Mouse (Mus musculus) retina, postnatal 1 day (tissue): ENCODE measurements around the gene Ptprk.
A peak's percentile ranks its signal among the peaks of the same experiment; 100 is the strongest.

Source experiments
- DNase-seq: peaks from one replicate; pipeline ENCODE4 v3.0.0-alpha.2; 2012

Ptprk gene

GRCm38 (mm10) chr10:28306451-28307086 is 231.9 kb downstream of the Ptprk start:
- DNase-seq = no peak

DNA sequence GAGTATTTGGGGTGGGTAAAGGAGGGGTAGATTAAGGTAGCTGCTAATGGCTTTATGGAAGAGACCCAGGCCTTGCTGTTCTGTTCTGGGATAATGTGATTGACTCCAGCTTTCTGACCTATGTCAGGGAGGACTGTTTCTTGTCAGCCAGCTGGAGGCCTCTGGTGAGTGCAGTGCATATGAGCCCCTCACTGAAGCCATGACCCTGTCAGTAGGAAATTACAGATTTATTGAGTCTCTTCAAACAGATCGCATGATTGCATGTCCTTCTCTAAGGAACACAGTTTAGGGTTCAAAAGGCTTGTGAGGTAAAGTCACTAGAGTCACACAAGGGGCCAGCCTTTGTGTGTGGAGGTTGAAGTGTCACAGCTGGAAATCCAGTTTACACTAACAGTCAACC is 236.7 kb downstream of the Ptprk start:
- no peak for DNase-seq

- DNase-seq = no peak
Observed at GRCm38 (mm10) chr10:28322995-28323394, 248.4 kb downstream of the Ptprk start.

DNA sequence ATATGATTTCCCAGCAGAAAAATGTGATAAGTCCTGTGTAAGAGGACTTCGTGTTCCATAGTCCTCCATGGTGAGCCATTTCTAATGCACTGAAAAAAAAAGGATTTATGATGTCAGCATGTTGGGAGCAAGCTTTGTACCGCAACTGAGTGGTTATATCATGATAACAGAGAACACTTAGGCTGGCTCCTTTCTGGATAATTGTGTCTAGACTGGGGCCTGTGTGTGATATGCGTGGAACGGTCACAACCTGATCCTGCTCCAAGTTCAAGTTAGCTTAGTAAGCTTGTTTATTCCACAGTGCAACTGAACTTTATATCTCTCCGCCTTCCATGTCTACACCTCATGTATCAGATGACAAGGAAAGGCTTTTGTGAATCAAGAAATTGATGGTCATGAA is 260.6 kb downstream of the Ptprk start:
- no peak for DNase-seq

- DNase-seq = no peak
Observed at GRCm38 (mm10) chr10:28338536-28338935, 263.9 kb downstream of the Ptprk start.

DNA sequence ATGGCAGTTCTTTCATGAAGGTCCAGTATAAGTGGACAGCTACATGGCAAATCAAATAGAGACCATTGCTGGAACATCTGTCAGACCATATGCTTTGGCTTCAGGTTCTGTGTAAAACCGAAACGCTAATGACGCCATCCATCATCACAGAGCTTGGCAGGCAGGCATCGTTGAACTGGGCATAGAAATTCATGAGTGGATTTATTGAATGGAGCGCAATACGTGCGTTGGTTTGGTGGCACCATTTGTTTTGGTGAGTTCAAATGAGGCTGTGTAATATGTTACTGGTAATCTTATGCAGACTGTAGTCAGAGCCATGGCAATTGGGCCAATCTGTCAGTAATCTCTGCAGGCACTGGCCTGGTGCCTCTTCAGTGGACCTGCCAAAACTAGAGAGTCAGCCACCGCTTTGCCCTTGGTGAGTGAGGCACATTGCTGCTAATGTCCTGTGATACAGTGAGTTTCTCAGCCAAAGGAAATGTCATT is 270.6 kb downstream of the Ptprk start:
- DNase-seq = no peak

DNA sequence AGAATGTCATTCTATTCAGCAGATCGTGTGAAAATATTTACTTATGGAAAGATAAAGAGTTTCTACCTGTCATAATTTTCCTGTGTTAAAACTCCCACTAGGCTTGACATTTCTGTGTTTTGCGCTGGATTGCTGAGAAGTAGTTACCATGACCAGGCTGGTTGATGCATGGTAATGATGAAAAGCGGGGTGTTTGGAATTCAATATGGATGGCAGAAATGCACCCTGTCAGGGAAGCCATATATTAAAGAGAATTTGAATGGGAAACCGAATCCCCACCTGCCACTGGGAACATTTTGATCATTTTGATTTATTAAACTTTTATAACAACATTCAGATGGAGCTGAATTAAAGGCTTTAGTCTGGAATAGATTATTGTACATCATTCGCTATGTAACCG is 290.7 kb downstream of the Ptprk start:
- DNase-seq = no peak

- no peak for DNase-seq
Observed at GRCm38 (mm10) chr10:28366065-28366677, 291.6 kb downstream of the Ptprk start.

- no peak for DNase-seq
Observed at GRCm38 (mm10) chr10:28369808-28370207, 295.2 kb downstream of the Ptprk start.

GRCm38 (mm10) chr10:28374874-28375273 is 300.3 kb downstream of the Ptprk start:
- no peak for DNase-seq

DNA sequence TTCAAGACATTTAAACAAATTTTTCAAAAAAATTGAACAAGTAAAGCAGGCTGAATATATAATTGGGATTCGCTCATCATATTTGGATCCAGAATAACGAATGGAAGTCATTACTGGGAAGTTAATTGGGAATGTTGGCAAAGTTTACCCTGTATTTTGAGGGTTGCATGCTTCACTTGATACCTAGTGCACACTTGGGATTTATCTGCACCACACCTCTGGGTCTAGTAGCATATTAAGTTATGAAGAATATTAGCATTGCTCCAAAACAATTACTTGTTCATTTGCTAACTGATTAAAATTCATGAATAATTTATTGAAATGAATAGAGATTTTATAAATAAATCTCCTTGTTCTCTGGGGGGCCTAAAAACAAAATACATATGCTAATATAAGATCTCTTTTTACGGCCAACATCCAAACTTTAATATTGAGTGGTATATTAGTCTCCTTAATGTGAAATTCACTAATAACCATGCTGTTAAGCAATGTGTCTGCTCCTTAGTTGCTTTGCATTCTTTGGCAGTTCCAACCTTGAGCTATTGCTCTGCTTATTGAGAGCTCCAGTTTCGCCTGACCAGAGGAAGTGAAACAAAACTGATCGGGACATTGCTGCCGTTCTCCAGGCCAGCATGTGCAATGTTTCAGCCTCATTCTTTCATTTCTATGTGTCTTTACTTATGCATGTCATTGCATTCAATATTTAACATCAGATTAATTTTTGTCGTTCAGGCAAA is 305.3 kb downstream of the Ptprk start:
- DNase-seq = no peak

DNA sequence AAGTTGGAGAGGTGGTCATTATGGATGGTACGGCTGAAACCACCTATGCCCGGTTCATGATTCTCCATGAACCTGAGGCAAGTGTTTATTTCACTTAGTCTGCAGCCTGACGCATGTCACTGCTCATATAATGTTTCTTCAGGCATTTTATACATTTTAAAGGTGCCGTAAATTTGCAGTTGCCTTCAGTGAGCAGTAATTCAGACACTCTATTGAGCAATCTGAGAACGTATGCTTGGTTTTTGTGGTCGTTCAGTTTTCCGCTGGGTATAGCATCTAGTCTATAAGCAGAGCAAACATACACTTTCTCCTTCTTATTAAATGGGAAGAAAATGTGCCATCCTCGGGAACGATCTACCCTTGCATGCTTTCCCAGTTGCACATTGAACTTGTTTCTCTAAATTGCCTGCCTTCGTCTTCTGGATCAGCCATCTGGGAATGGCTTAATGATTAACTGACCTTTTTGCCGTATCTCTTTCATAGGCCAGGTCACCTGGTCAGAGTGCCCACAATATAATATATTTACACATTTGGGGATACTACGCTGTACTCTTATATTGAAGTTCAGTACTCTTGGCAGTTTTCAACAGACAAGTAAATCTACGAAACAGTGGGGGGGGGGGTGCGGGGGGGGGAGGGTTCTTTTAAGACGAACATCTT is 313.1 kb downstream of the Ptprk start:
- no peak for DNase-seq

DNA sequence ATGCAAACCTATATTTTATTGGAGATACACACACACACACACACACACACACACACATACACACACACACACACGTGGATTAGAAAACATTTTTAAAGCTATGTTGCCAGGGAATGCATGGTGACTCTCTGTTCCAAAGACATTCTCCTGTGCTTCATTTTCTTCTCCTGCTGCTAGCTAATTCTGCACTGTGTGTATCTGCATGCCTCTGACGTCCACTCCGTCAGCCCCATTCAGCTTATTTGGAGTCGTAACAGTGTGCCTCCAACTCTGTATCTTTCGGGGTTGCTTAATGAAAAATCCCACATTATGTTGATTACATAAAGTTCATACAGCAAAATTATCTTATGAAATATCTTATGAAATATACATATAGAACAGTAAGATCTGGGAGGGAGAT is 316.5 kb downstream of the Ptprk start:
- no peak for DNase-seq

DNA sequence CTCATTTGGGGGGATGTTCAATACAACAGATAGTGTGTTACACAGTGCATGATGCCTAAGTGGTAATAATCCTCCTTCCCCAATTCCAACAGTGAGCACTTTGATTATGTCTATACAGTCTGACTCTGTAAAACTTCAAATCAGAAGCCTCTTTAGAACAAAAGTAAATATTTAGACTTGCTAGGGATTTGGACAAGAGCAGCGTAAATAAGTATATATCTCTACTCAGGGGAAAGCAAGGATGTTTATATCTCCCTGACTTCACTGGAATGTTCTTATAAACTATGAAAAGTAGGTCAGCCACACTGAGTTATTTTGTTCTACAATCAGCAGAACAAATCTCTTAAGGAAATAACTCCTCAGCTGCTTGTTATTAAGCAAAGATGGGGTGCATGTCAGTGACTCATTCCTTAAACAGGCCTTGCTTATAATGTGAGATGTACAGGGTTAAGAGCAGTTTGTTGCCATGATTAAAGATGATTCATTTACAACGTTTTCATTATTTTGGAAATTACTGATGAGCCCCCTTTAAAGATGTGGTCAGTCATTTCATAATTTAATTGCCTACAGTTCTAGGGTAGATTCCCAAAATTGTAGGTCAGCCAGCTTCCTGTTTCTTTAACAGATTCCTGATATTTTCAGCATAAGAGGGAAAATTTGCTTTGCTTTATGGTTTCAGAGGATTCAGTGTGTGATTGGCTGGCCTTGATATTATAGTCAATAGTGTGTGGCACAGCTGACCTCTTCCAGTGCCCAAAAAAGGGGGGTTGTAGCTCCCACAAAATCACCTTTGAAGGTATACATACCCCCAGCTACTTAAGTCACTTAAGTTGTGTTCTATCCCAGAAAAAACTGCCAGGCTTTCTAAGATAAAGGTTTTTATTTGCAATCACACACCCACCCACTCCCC is 321.2 kb downstream of the Ptprk start:
- DNase-seq = no peak

DNA sequence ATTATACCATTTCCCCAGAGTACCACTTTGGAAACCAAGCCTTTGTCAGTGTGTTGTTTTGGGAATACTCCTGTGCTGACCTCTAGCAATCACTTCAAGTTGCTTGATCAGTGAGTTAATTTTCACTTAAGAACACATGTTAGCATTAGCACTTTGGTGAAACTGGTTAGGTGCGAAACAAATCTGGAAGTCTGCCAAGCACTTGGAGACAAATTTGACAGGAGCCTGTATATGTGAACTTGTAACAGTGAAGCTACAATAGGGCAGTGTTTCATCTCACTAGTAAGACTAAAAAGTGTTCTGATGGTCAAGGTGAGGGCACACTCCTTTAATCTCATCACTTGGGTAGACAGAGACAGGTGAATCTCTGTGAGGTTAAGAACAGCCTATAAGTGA is 321.9 kb downstream of the Ptprk start:
- no peak for DNase-seq

DNA sequence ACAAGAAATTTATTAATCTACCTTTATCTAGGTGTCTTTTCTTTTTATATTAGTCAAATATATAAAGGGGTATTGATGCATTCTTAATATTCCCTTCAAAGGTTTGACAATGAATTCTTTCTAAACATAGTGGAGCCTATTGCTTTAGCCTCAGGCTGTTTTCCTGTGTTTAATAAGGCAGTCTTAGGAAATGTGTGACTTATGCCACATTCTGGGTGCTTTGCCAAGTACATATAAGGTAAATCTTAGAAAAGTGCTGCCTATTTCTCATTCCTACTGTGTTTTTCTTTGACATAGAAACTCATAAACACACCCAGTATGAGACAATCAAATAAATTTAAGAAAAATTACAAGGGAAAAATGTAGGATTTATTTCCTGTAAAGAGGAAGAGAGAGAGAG is 327.2 kb downstream of the Ptprk start:
- no peak for DNase-seq

DNA sequence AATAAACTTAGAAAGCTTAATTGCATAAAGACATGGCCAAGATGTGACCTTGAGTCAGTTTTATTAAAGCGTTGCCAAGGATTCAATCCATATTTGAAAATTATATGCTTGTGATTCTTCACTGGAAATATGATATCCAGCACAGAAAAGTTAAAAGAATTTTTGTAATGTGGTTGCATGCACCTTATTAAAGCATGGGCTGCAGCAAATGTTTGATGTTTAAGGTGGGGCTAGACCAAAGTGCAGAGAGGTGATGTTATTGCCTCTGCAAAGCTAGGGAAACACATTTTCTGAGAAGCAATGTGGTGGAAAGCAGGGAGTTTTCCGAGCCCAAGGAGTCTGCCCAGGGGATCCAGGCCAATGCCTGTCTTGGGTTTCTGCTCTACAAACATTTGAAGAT is 334.4 kb downstream of the Ptprk start:
- DNase-seq = no peak

GRCm38 (mm10) chr10:28414823-28415222 is 340.2 kb downstream of the Ptprk start:
- peak; percentile 5 for DNase-seq

DNA sequence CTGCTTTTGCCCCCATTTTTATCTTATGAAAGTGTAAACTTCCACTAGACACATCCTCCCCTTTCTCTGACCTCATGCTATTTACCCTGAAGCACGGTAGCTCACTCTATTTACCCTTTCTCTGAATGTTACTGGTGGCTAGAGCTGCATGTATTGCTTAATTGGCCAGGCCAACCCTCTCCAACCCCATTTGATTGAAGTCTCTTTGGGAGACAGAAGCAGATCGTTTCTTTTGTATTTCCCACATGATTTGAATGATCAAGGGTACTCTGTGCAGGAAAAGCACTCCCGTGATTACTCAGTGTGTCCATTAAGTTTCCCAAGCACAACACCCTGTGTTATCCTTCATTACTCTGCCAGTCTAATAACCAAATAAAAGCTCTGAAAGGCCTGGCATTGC is 348.0 kb downstream of the Ptprk start:
- no peak for DNase-seq

DNA sequence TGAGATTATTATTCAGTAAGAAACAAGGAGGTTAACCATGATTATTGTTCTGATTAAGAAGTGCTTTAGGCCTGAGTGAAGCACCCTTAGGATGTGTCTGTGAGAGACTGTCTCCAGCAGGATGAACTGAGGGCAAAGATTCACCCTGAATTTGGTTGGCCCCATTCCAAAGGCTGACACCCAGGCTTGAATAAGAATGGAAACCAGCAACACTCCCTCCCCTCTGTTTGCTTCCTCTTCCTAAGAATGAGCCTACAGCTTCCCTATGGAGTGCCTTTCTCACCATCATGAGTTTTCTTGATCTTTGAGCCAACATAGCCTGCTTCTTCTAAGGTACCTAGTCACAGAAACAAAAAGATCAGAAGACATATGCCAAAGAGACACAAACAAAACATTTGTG is 350.8 kb downstream of the Ptprk start:
- peak; percentile 28 for DNase-seq

- no peak for DNase-seq
Observed at GRCm38 (mm10) chr10:28436084-28436483, 361.5 kb downstream of the Ptprk start.

DNA sequence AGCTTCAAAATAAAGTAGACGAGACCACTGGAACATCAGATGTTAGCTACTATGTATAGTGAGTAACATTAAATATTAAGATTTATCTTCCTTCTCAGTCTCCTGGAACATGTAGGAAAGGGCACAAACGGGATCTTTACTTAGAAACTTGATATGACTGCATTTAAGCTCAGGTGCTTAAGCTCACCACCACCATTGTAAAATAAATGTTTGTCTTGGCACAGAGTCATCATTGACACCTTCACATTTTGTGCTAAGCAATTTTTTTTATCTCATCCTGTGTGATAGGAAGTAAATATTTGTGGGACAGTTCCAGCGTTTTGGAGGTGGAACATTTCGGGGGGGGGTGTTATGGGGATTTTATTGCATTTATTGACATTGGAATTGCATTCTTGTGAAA is 375.2 kb downstream of the Ptprk start:
- DNase-seq = no peak

DNA sequence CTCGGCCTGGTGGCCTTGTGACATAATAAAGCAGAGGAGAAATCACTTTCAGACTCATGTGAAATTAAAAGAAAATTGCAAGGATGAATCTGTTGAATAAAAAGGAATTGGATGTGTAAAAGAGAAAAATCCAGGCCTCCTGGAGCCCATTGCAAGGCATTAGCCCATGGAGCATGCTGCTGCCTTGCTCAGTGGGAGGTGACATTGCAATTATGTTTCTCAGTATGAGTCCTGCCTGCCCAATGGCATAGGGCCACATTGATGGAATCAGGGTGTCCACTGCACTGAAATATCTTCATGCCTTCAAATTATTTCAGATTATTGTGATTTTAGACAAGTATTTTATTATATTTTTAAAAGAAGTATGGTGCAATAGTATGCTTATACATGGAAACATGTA is 376.0 kb downstream of the Ptprk start:
- DNase-seq = no peak
